Mouse (Mus musculus) skeletal muscle tissue, postnatal 0 days (tissue): ENCODE measurements around the gene Olfr48. TPM values are rescaled to one million over a fixed set of nuclear protein-coding genes. Genes with fewer than 3 reads are reported as not detected.

Source experiments
- polyA plus RNA-seq: library from polyadenylated mRNA; unstranded; fragments of >200 nt; fragmentation: Nextera tagmentation; extraction: Ambion mirVana; gene quantifications from 2 replicates; pipeline ENCODE4 v1.2.1, GENCODE M21; 2015

Gene Olfr48
- not detected in 2 replicates for polyA plus RNA-seq

GRCm38 (mm10) chr2:89848105-89848504 lies at the start of gene Olfr48:
Olfr48 (minus strand) TSS chr2:89848205.

GRCm38 (mm10) chr2:89878137-89878536 lies 30.1 kb upstream of the Olfr48 start, which contains the start of gene Olfr1257:
Olfr1257 (plus strand) TSS chr2:89878437.

GRCm38 (mm10) chr2:89841455-89841854 lies 6.5 kb downstream of the Olfr48 start, which contains the start of gene Olfr1256:
Olfr1256 (minus strand) TSS chr2:89841555.

GRCm38 (mm10) chr2:89811751-89812150 lies 36.3 kb downstream of the Olfr48 start, which contains the start of gene Olfr1255:
Olfr1255 (plus strand) TSS chr2:89812051.

GRCm38 (mm10) chr2:89793519-89793918 lies 54.5 kb downstream of the Olfr48 start, which contains the start of gene Olfr1254:
Olfr1254 (minus strand) TSS chr2:89793619.

Other genes with a start within 250 kb of the Olfr48 start
- gene Olfr1247, start 234.1 kb downstream of the Olfr48 start, polyA plus RNA-seq, result not detected in 2 replicates
- gene Olfr1248, start 230.0 kb downstream of the Olfr48 start, polyA plus RNA-seq, result not detected in 2 replicates
- not detected in 2 replicates for gene Olfr1249, start 213.2 kb downstream of the Olfr48 start, polyA plus RNA-seq
- not detected in 2 replicates for gene Olfr1250, start 186.7 kb downstream of the Olfr48 start, polyA plus RNA-seq
- gene Olfr1251, start 176.3 kb downstream of the Olfr48 start, polyA plus RNA-seq, result not detected in 2 replicates
- not detected in 2 replicates for gene Olfr1252, start 123.2 kb downstream of the Olfr48 start, polyA plus RNA-seq
- gene Olfr1253, start 91.1 kb downstream of the Olfr48 start, polyA plus RNA-seq, result not detected in 2 replicates
- not detected in 2 replicates for gene Olfr1254, start 54.6 kb downstream of the Olfr48 start, polyA plus RNA-seq
- not detected in 2 replicates for gene Olfr1255, start 36.2 kb downstream of the Olfr48 start, polyA plus RNA-seq
- gene Olfr1256, start 6.7 kb downstream of the Olfr48 start, polyA plus RNA-seq, result not detected in 2 replicates
- gene Olfr1257, start 30.2 kb upstream of the Olfr48 start, polyA plus RNA-seq, result not detected in 2 replicates
- gene Olfr1258, start 79.1 kb upstream of the Olfr48 start, polyA plus RNA-seq, result not detected in 2 replicates
- gene Olfr1259, start 100.5 kb upstream of the Olfr48 start, polyA plus RNA-seq, result not detected in 2 replicates
- gene Olfr1260, start 126.1 kb upstream of the Olfr48 start, polyA plus RNA-seq, result not detected in 2 replicates
- not detected in 2 replicates for gene Olfr1261, start 143.0 kb upstream of the Olfr48 start, polyA plus RNA-seq
- gene Olfr1262, start 151.9 kb upstream of the Olfr48 start, polyA plus RNA-seq, result not detected in 2 replicates
- not detected in 2 replicates for gene Olfr1263, start 163.9 kb upstream of the Olfr48 start, polyA plus RNA-seq
- not detected in 2 replicates for gene Olfr1264, start 177.4 kb upstream of the Olfr48 start, polyA plus RNA-seq
- not detected in 2 replicates for gene Olfr1265, start 187.1 kb upstream of the Olfr48 start, polyA plus RNA-seq
- gene Olfr140, start 215.4 kb upstream of the Olfr48 start, polyA plus RNA-seq, result not detected in 2 replicates